Mouse (Mus musculus) heart, embryonic 10.5 days (tissue): ENCODE measurements around the gene Cdkl5. TPM values are rescaled to one million over a fixed set of nuclear protein-coding genes. Genes with fewer than 3 reads are reported as not detected.
"Not testable (repeated sequence)": the region's sequence is repeated elsewhere in the genome, so short reads cannot be mapped to it uniquely, and the experiment has no call there.

Source experiments
- DNase-seq: peaks from one replicate; pipeline ENCODE4 v3.0.0-alpha.2; 2017; ENCODE audit warnings: low spot score
- H3K27ac ChIP-seq: fragments of 300-500 bp; sonication (generic); 2 replicates; pipeline ENCODE4 v1.5.1; 2016; ENCODE audit warnings: mild to moderate bottlenecking
- H3K27me3 ChIP-seq: fragments of 300-500 bp; sonication (generic); 2 replicates; pipeline ENCODE4 v1.6.1; 2016; ENCODE audit warnings: mild to moderate bottlenecking; ENCODE audit not compliant: poor library complexity, insufficient read depth, severe bottlenecking
- H3K36me3 ChIP-seq: fragments of 300-500 bp; sonication (generic); 2 replicates; pipeline ENCODE4 v1.6.1; 2016; ENCODE audit warnings: mild to moderate bottlenecking, moderate library complexity
- H3K4me1 ChIP-seq: fragments of 300-500 bp; sonication (generic); 2 replicates; pipeline ENCODE4 v1.6.1; 2016; ENCODE audit warnings: mild to moderate bottlenecking
- H3K4me3 ChIP-seq: fragments of 300-500 bp; sonication (generic); 2 replicates; pipeline ENCODE4 v1.5.1; 2016; ENCODE audit warnings: mild to moderate bottlenecking, moderate library complexity
- H3K9me3 ChIP-seq: fragments of 300-500 bp; sonication (generic); 2 replicates; pipeline ENCODE4 v1.6.1; 2016; ENCODE audit warnings: mild to moderate bottlenecking, moderate library complexity
- WGBS: fragments of 180-500 bp; shearing (Covaris S2); methylation state at CpG from one replicate; pipeline ENCODE4 v1.1.7; 2016; 5-methylcytosine and 5-hydroxymethylcytosine counted together
- polyA plus RNA-seq: library from polyadenylated mRNA; unstranded; fragments of >200 nt; fragmentation: Nextera tagmentation; extraction: Ambion mirVana; gene quantifications from 2 replicates; pipeline ENCODE4 v1.2.1, GENCODE M21; 2016

Cdkl5 gene
- polyA plus RNA-seq, 1 experiment from 2014 or later = 1.6 TPM

DNA sequence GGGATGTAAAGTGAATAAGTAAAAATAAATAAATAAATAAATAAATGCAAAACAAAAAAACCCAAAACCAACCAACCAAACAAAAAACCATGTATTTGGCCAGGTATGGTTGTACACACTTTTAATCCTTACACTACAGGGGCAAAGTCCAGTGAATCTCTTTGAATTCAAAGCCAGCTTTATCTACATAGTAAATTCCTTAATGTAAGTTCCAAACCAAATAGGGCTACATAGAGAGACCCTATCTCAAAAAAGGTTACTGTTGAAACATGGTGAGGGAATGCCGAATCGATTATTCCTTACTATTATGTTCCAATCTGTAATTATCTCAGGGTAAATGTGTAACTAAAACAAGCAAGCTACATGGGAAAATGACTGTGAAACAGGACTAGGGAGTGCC, 93.4 kb downstream of the Cdkl5 start:
- 87% methylated on average over 2 of the region's 2 CpGs for WGBS
- no peak for DNase-seq
- H3K36me3 ChIP-seq = no peaks in the 10 kb centered on the region
- H3K4me1 ChIP-seq = no peaks in the 10 kb centered on the region
- no peak overlapping the region for H3K4me3 ChIP-seq
- no peak overlapping the region for H3K27ac ChIP-seq
- peaks cover 7% of the 10 kb centered on the region; the same call in 1 of the 2 replicates for H3K27me3 ChIP-seq
- no peaks in the 10 kb centered on the region for H3K9me3 ChIP-seq

DNA sequence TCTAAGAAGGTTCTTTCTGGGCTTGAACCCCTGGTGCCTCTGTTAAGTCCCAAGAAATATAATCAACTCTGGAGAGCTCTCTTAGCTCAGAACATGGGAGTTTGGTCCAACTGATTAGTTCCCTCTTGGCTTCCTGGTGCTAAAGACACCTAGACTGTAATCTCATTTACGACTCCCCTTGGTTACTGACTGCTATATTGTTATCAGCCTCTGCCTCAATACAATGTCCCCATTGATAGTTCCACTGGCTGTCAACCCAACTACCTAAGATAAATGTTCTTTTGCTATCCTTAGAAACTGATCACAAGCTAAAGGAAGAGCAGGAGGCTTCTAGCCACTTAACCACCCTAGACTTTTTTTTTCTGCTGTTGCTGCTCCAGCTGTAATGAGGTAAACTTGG, 102.4 kb downstream of the Cdkl5 start:
- no peak overlapping the region for H3K4me3 ChIP-seq
- H3K27ac ChIP-seq = no peak overlapping the region
- WGBS = 57% methylated on average over 1 of the region's 1 CpGs
- DNase-seq = no peak
- H3K27me3 ChIP-seq = peaks cover 2% of the 10 kb centered on the region; the same call in 1 of the 2 replicates
- no peaks in the 10 kb centered on the region for H3K36me3 ChIP-seq
- H3K4me1 ChIP-seq = no peaks in the 10 kb centered on the region
- H3K9me3 ChIP-seq = no peaks in the 10 kb centered on the region

DNA sequence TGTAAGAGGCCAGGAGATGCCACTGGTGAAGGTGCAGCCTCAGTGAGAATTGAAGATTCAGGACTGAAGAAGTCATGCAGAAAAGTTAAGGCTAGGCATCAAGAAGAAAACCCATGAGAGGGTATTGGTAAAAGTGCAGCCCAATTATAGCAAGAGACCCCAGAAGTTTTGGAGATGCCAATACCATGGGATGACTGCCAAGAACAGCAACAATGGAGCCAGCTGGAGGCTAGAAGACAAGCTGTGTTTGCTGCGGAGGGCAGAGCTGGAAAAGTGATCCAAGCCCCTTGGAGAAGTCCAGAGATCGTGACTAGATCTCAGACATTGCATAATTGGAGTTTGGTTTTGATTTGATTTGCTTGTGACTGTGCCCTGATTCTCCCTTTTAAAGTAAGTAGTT, 108.2 kb downstream of the Cdkl5 start:
- Histone ChIP-seq H3K27me3 (peaks cover 4% of the 10 kb centered on the region; the same call in 1 of the 2 replicates), H3K36me3 (no peaks in the 10 kb centered on the region), H3K27ac (no peak overlapping the region), H3K9me3 (no peaks in the 10 kb centered on the region), H3K4me3 (no peak overlapping the region), H3K4me1 (no peaks in the 10 kb centered on the region)
- WGBS = 76% methylated on average over 2 of the region's 2 CpGs
- DNase-seq = no peak

DNA sequence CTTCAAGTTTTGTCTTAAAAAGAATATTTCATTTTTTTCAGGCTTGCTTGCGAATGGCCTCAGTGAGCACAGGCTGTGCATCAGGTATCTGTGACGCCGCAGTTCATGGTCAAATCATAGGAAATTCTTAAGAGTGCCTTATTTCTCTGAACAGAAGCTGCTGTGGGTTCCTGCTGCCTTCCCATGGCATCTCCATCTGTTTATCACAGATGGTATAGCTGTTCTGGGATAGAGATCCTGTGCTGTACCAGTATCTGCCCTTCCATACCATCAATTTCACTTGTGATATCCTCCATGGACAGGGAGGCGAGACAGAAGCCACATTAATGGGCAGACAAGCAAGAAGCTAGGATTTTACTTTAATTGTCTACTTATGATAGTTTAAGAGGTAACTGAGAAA, 127.9 kb downstream of the Cdkl5 start:
- Histone ChIP-seq H3K27ac (no peak overlapping the region), H3K9me3 (no peaks in the 10 kb centered on the region), H3K36me3 (no peaks in the 10 kb centered on the region), H3K4me3 (no peak overlapping the region), H3K27me3 (no peaks in the 10 kb centered on the region; the same call in 1 of the 2 replicates), H3K4me1 (no peaks in the 10 kb centered on the region)
- 87% methylated on average over 4 of the region's 4 CpGs for WGBS
- no peak for DNase-seq

DNA sequence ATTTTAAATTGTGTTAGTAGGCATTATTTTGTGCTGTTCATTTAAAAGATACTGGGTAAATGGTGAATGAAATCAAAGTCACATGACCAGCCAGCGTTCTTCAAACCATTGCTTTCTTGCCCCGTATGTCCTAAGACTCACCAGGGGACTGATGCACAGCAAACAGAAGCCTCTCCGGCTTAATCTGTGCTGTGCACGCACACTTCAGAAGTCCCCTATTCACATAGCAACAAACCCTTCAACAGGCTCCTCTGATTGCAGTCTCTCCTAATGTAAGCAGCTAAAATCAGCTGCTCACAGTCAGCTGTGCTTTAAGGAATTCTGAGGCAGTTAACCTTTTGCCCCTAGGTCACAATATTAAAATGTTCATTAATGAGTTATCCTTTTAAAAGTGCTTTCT, 129.5 kb downstream of the Cdkl5 start:
- Histone ChIP-seq H3K36me3 (no peaks in the 10 kb centered on the region), H3K4me1 (no peaks in the 10 kb centered on the region), H3K4me3 (no peak overlapping the region), H3K27ac (no peak overlapping the region), H3K27me3 (no peaks in the 10 kb centered on the region; the same call in 1 of the 2 replicates), H3K9me3 (no peaks in the 10 kb centered on the region)
- 87% methylated on average over 4 of the region's 4 CpGs for WGBS
- DNase-seq = no peak

DNA sequence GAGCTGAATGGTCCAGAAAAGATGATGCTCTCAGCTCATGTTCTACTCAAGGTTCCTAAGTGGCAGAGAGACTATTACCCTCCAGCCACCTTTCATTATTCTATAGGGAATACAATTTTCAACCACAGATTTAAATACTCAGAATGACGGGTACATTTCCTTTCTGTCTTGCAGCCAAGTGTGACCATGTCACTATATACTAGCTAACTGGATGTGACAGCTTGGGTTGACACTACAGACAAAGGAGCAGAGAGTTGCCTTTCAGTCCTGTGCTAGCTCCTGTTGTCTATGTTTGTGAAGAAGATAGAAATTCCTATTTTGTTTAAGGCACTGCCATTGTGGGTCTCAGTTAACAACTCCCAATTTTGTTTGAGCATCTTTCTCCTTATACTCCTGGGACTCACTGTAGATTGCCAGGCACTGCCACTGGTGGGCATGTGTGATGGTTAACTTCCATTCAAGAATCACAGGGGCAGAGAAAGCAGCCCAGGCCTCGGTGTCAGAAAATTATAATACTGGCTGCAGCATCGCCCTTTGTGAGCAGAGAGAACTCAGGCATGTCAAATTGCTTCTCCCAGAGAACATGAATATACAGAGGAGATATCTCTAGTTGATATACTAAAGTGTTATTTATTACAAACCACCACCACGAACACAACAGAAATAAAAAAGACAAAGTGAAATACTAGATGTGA, 130.7 kb downstream of the Cdkl5 start:
- Histone ChIP-seq H3K36me3 (no peaks in the 10 kb centered on the region), H3K4me1 (no peaks in the 10 kb centered on the region), H3K27me3 (no peaks in the 10 kb centered on the region; the same call in 1 of the 2 replicates), H3K4me3 (no peak overlapping the region), H3K27ac (no peak overlapping the region), H3K9me3 (no peaks in the 10 kb centered on the region)
- DNase-seq = no peak
- 83% methylated on average over 4 of the region's 4 CpGs for WGBS

GRCm38 (mm10) chrX:160808226-160808625, 186.3 kb downstream of the Cdkl5 start:
- no peaks in the 10 kb centered on the region for H3K9me3 ChIP-seq
- 82% methylated on average over 7 of the region's 7 CpGs for WGBS
- H3K4me3 ChIP-seq = no peak overlapping the region
- H3K36me3 ChIP-seq = 0 out of 2 replicates have a peak, but pooled peaks cover 2% of the 10 kb centered on the region
- no peak for DNase-seq
- peaks cover 9% of the 10 kb centered on the region; the same call in 1 of the 2 replicates for H3K27me3 ChIP-seq
- no peak overlapping the region for H3K27ac ChIP-seq
- no peaks in the 10 kb centered on the region for H3K4me1 ChIP-seq

DNA sequence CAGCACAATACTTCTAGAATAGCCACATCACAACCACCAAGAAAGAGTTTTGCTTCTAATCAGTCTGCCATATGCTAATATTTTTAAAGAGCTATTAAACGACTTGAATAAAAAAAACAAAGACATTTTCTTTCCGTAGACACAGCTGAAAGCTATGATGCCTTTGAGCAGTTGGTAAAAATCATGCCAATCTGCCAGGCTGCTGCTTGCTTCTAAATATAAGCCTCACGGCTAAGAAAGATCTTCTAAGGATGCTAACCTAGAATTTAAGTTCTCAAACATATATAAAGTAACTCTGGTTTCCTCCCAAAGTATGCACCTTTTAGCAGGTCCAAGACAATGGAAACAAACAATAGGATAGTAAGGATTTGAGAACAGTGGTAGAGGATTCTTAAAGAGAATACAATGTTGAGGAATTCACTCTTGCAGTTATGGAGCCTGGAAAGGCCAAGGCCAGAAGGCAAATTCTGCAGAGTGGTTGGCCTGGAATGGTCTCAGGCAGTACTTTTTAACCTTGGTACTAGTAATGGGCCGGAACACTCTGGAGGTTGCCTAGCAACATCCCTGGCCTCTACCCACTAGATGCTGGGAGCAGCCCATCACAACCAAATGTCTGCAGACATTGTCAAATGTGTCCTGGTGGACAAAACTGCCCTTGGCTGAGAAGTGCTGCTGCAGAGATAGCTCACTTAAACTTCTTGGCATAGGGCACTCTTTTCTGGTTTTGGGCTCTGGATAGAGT, 189.9 kb downstream of the Cdkl5 start:
- H3K4me3 ChIP-seq = no peak overlapping the region
- no peaks in the 10 kb centered on the region for H3K4me1 ChIP-seq
- no peak for DNase-seq
- H3K36me3 ChIP-seq = 0 out of 2 replicates have a peak, but pooled peaks cover 2% of the 10 kb centered on the region
- 80% methylated on average over 4 of the region's 4 CpGs for WGBS
- peaks cover 12% of the 10 kb centered on the region; the same call in 1 of the 2 replicates for H3K27me3 ChIP-seq
- H3K27ac ChIP-seq = no peak overlapping the region
- no peaks in the 10 kb centered on the region for H3K9me3 ChIP-seq

- Histone ChIP-seq H3K27ac (no peak overlapping the region), H3K4me3 (no peak overlapping the region), H3K9me3 (no peaks in the 10 kb centered on the region), H3K4me1 (no peaks in the 10 kb centered on the region), H3K36me3 (no peaks in the 10 kb centered on the region), H3K27me3 (peaks cover 13% of the 10 kb centered on the region; the same call in 1 of the 2 replicates)
- no peak for DNase-seq
- WGBS = 78% methylated on average over 4 of the region's 4 CpGs
Measured at GRCm38 (mm10) chrX:160794920-160795319, 199.6 kb downstream of the Cdkl5 start.

GRCm38 (mm10) chrX:160782276-160782675, 212.2 kb downstream of the Cdkl5 start:
- no peak overlapping the region for H3K27ac ChIP-seq
- no peaks in the 10 kb centered on the region for H3K9me3 ChIP-seq
- H3K36me3 ChIP-seq = no peaks in the 10 kb centered on the region
- DNase-seq = no peak
- H3K4me1 ChIP-seq = no peaks in the 10 kb centered on the region
- 73% methylated on average over 5 of the region's 5 CpGs for WGBS
- no peak overlapping the region for H3K4me3 ChIP-seq
- peaks cover 5% of the 10 kb centered on the region; the same call in 1 of the 2 replicates for H3K27me3 ChIP-seq

- Histone ChIP-seq H3K27me3 (peaks cover 30% of the 10 kb centered on the region; the same call in 1 of the 2 replicates), H3K27ac (no peak overlapping the region), H3K4me1 (no peaks in the 10 kb centered on the region), H3K4me3 (no peak overlapping the region), H3K9me3 (no peaks in the 10 kb centered on the region), H3K36me3 (no peaks in the 10 kb centered on the region)
- DNase-seq = no peak
- WGBS = 15% methylated on average over 1 of the region's 1 CpGs
Measured at GRCm38 (mm10) chrX:160773033-160773432, 221.5 kb downstream of the Cdkl5 start.

- peaks cover 18% of the 10 kb centered on the region; the same call in 1 of the 2 replicates for H3K27me3 ChIP-seq
- H3K4me3 ChIP-seq, DNase-seq, H3K27ac ChIP-seq, H3K36me3 ChIP-seq, H3K9me3 ChIP-seq, H3K4me1 ChIP-seq: not testable (repeated sequence)
- 78% methylated on average over 5 of the region's 5 CpGs for WGBS
Measured at GRCm38 (mm10) chrX:160769622-160770021, 224.9 kb downstream of the Cdkl5 start.

GRCm38 (mm10) chrX:160767713-160768112, 226.8 kb downstream of the Cdkl5 start, which contains the start of gene Rs1:
Gene Rs1 (plus strand): TSS chrX:160768013.
- Histone ChIP-seq H3K4me1 (no peaks in the 10 kb centered on the region), H3K27me3 (peaks cover 16% of the 10 kb centered on the region; the same call in 1 of the 2 replicates), H3K4me3 (no peak within 1 kb of the TSS; the same call in 1 of the 2 replicates), H3K9me3 (no peaks in the 10 kb centered on the region), H3K36me3 (no peaks in the 10 kb centered on the region), H3K27ac (no peak within 1 kb of the TSS)
- no peak for DNase-seq
- WGBS = 81% methylated on average over 2 of the region's 2 CpGs
